Mouse (Mus musculus) forebrain, embryonic 10.5 days (tissue): Measurements from ENCODE around the gene Mturn. TPM values are rescaled to one million over a fixed set of nuclear protein-coding genes. Genes with fewer than 3 reads are reported as not detected.

Experiments
- DNase-seq: peaks from one replicate; pipeline ENCODE4 v3.0.0-alpha.2; 2017; ENCODE audit warnings: low spot score; ENCODE audit errors: extremely low spot score
- H3K27ac ChIP-seq: fragments of 300-500 bp; sonication (generic); 2 replicates; pipeline ENCODE4 v1.5.1; 2016; ENCODE audit warnings: mild to moderate bottlenecking
- H3K27me3 ChIP-seq: fragments of 300-500 bp; sonication (generic); 2 replicates; pipeline ENCODE4 v1.6.1; 2016; ENCODE audit warnings: mild to moderate bottlenecking; ENCODE audit not compliant: poor library complexity, severe bottlenecking
- H3K36me3 ChIP-seq: fragments of 300-500 bp; sonication (generic); replicated peaks from 2 replicates; pipeline ENCODE4 v1.6.1; 2016; ENCODE audit warnings: mild to moderate bottlenecking, moderate library complexity
- H3K4me1 ChIP-seq: fragments of 300-500 bp; sonication (generic); 2 replicates; pipeline ENCODE4 v1.6.1; 2016
- H3K4me3 ChIP-seq: fragments of 300-500 bp; sonication (generic); 2 replicates; pipeline ENCODE4 v1.5.1; 2016; ENCODE audit warnings: mild to moderate bottlenecking, moderate library complexity
- H3K9me3 ChIP-seq: fragments of 300-500 bp; sonication (generic); 2 replicates; pipeline ENCODE4 v1.6.1; 2016; ENCODE audit warnings: mild to moderate bottlenecking, moderate library complexity
- WGBS: fragments of 180-500 bp; shearing (Covaris S2); methylation state at CpG from one replicate; pipeline ENCODE4 v1.1.7; 2016; 5-methylcytosine and 5-hydroxymethylcytosine counted together
- polyA plus RNA-seq: library from polyadenylated mRNA; unstranded; fragments of >200 nt; fragmentation: Nextera tagmentation; extraction: Ambion mirVana; gene quantifications from 2 replicates; pipeline ENCODE4 v1.2.1, GENCODE M21; 2016

The Mturn gene
- polyA plus RNA-seq, 1 experiment from 2014 or later = 10.0 TPM

DNA sequence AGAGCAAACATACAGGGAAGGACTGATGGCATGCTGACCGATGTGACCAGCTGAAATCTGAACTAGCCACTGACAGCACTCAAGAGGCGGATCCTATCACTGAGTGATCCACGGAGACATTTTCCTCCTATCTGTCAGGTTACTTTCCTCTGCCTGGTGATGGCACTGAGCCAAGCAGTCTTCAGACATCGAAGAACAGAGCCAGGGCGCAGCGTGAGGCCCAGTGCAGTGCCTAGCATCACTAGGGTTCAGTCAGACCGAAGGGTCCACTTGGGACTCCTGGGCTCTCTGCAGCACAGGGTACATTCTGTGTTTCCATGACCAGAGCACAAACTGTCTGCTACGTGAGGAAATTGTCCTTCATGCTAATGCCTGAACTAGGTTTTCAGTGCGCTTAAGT, 20.5 kb downstream of the Mturn start:
- peaks cover 48% of the 10 kb centered on the region for H3K4me1 ChIP-seq
- WGBS = 81% methylated on average over 9 of the region's 9 CpGs
- no peak overlapping the region for H3K4me3 ChIP-seq
- no peak overlapping the region for H3K27ac ChIP-seq
- H3K36me3 ChIP-seq = no peaks in the 10 kb centered on the region
- peaks cover 71% of the 10 kb centered on the region for H3K27me3 ChIP-seq
- DNase-seq = no peak
- H3K9me3 ChIP-seq = no peaks in the 10 kb centered on the region

DNA sequence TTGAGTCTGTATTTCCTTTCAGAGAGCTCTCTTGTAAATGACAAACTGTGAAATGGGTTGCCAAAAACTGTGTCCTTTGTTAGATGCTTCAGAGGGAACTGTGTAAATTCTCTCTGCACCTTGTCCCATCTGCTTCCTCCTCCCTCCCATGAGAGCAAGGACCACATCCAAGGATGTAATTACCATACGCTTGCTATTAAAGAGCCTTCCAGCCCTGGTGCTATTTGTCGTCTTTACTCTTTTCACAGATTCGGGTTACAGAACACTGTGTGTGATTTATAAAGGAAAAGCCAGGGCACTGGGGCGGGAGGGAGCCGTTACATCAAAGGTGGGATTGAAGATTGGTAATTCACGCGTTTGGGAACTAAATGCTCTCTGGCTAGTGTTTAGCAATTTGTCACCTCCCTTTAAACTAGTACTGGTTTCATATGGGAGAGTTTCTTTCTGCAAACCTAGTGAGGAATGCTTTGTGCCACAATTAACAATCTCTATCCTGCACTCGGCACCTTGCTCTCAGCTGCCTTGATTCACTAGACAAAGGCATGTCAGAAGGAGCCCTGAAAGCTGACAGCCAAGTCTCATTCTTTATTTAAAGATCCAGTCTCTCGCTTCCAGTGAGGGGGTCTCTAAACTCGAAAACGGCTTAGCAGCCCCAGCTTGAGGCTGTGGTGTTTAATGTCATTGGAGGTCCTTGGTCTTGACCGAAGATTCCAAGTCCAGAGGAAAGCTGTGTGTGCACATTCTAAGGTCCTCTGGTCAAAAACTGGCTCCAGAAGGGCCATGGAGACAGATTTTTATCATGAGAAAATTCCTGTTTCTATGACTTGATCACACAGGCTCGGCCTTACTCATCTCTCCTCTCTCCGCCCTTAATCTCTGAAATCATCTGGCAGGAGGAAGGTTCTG, 22.5 kb downstream of the Mturn start:
- H3K4me1 ChIP-seq = peaks cover 44% of the 10 kb centered on the region
- peaks cover 53% of the 10 kb centered on the region for H3K27me3 ChIP-seq
- no peaks in the 10 kb centered on the region for H3K9me3 ChIP-seq
- 19% methylated on average over 14 of the region's 14 CpGs for whole genome bisulfite sequencing
- peak overlapping the region; percentile 9; the same call in 1 of the 2 replicates for H3K4me3 ChIP-seq
- peak overlapping the region; percentile 70 for H3K27ac ChIP-seq
- no peak for DNase-seq
- H3K36me3 ChIP-seq = no peaks in the 10 kb centered on the region

DNA sequence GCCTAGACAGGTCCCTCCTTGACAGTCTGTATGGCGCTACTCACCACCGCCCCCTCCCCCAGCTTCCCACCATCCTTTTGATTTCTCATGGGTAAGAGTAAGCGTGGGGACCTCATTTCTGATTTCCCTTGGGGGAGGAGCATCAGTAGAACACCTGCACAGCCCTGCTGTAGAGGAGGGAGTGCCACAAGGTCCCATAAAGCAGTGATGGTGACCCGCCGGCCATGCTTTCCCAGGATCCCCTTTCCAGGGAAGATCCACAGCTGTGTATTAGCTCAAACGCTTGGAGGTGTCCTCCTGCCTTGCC, 23.1 kb downstream of the Mturn start:
- no peak overlapping the region for H3K4me3 ChIP-seq
- DNase-seq = no peak
- peaks cover 38% of the 10 kb centered on the region for H3K4me1 ChIP-seq
- H3K27me3 ChIP-seq = peaks cover 52% of the 10 kb centered on the region
- no peaks in the 10 kb centered on the region for H3K9me3 ChIP-seq
- H3K27ac ChIP-seq = peak overlapping the region; percentile 70
- H3K36me3 ChIP-seq = no peaks in the 10 kb centered on the region
- WGBS = 28% methylated on average over 6 of the region's 6 CpGs

DNA sequence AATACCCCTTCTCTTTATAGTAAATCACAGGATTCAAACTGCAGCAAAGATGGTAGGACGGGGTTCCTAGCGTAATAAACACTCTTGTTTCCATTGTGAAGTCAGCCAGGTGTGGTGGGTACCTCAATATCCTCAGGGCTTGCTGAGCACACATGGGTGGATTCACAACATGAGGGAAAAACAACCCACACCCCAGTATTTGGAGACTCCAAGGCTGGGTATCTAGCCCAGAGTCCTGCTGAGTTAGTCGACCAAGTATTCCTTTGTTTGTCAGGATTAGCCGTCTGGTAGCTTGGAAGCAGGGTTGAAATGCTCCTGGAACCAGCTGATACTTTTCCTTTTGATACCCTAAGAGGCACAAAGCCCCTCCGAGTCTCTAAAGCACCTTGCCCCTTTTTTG, 23.4 kb downstream of the Mturn start:
- Histone ChIP-seq H3K27ac (peak overlapping the region; percentile 70), H3K4me1 (peaks cover 34% of the 10 kb centered on the region), H3K4me3 (no peak overlapping the region), H3K36me3 (no peaks in the 10 kb centered on the region), H3K27me3 (peaks cover 51% of the 10 kb centered on the region), H3K9me3 (no peaks in the 10 kb centered on the region)
- DNase-seq = no peak
- WGBS = 12% methylated on average over 5 of the region's 5 CpGs

DNA sequence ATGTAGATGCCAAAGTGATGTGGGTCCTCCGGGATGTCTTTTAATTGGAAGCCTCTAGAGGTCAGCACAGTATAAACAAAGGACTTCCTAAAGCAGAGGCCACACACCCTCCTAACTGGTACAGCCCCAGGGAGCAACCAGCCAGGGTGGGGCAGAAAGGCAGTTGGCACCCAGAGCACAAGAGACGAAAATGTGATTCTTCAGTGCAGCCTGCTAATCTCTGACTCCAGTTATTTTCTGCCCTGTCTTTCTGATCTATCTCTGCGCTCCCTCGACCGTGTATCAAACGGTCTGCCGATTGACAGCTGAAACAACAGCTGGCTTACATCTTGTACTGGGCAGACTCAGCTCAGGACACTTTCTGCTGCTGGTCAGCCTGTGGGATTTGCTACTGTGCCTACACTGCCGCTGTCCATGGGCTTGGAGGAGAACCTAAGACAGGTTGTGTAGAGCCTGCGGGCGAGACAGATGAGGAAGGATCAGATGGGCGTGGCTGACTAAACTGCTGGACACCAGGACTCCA, 24.0 kb downstream of the Mturn start:
- Histone ChIP-seq H3K27ac (peak overlapping the region; percentile 70; the same call in 1 of the 2 replicates), H3K9me3 (peaks cover 5% of the 10 kb centered on the region; the same call in 1 of the 2 replicates), H3K4me1 (peaks cover 33% of the 10 kb centered on the region), H3K4me3 (peak overlapping the region; percentile 24), H3K36me3 (no peaks in the 10 kb centered on the region), H3K27me3 (peaks cover 45% of the 10 kb centered on the region)
- WGBS = 23% methylated on average over 11 of the region's 11 CpGs
- DNase-seq = peak; percentile 37

DNA sequence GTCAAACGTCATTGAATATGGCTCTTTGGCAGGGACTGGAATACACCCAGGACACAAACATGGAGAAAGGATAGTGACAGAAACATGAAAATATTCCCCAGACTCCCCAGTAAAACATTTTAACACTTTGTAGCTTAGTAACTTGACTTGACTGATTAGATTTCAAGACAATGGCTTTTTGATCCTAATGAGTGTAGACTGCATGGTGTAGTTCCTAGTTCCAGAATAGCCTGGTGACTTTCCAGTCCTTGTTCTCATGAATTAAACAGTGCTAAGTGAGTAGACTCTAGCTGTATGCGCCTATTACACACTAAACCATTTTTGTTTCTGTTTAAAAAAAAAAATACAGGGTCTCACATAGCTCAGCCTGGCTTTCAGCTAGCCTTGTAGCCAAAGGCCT, 24.7 kb downstream of the Mturn start:
- no peaks in the 10 kb centered on the region for H3K36me3 ChIP-seq
- H3K4me1 ChIP-seq = peaks cover 33% of the 10 kb centered on the region
- 77% methylated on average over 2 of the region's 2 CpGs for WGBS
- H3K4me3 ChIP-seq = no peak overlapping the region
- H3K27me3 ChIP-seq = peaks cover 38% of the 10 kb centered on the region
- peak overlapping the region; percentile 70; the same call in 1 of the 2 replicates for H3K27ac ChIP-seq
- DNase-seq = no peak
- H3K9me3 ChIP-seq = peaks cover 9% of the 10 kb centered on the region; the same call in 1 of the 2 replicates

DNA sequence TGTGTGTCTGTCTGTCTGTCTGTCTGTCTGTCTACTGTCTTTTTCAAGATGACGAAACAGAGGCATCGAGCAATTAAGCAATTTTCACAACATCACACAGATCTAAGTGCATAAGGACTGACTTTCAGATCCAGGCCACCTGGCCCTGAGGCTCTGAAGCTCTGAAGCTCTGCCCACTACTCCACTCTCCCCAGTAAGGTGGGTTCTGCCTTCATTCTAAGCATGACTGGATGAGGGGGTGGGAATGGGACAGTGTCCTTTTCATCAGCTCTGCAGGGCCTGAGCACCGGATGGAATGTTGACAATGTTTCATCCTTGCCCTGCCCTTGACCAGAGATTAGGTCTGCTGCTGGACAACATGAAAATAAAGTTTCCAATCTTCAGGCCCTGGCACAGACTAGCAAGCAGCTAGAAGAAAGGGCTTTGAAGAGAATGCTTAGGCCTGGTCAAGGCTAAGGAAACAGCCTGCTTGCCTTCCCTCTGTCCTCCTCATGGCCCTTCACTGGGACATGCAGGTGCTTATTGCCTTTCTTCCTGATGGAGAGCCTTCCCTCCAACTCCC, 25.3 kb downstream of the Mturn start:
- no peak for DNase-seq
- H3K4me1 ChIP-seq = peaks cover 33% of the 10 kb centered on the region
- 95% methylated on average over 3 of the region's 3 CpGs for WGBS
- H3K4me3 ChIP-seq = no peak overlapping the region
- peaks cover 9% of the 10 kb centered on the region; the same call in 1 of the 2 replicates for H3K9me3 ChIP-seq
- peaks cover 32% of the 10 kb centered on the region for H3K27me3 ChIP-seq
- no peaks in the 10 kb centered on the region for H3K36me3 ChIP-seq
- H3K27ac ChIP-seq = no peak overlapping the region

DNA sequence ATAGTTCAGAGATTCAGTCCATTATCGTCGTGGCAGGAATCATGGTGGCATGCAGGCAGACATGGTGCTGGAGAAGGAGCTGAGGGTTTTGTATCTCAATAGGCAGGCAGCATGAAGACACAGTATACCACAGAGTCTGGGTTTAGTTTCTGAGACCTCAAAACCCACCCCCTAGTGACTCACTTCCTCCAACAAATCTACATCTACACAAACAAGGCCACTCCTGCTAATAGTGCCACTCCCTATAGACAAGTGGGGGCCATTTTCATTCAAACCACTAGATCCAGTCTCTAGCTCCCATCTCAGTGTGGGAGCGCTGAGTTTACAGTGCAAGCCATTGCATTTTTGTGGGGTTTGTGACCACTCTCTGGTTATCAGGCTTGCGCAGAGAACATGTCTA, 27.2 kb downstream of the Mturn start:
- Histone ChIP-seq H3K9me3 (peaks cover 9% of the 10 kb centered on the region; the same call in 1 of the 2 replicates), H3K4me3 (no peak overlapping the region), H3K27me3 (peaks cover 14% of the 10 kb centered on the region), H3K36me3 (no peaks in the 10 kb centered on the region), H3K27ac (no peak overlapping the region), H3K4me1 (peaks cover 24% of the 10 kb centered on the region)
- 93% methylated on average over 4 of the region's 4 CpGs for WGBS
- no peak for DNase-seq

DNA sequence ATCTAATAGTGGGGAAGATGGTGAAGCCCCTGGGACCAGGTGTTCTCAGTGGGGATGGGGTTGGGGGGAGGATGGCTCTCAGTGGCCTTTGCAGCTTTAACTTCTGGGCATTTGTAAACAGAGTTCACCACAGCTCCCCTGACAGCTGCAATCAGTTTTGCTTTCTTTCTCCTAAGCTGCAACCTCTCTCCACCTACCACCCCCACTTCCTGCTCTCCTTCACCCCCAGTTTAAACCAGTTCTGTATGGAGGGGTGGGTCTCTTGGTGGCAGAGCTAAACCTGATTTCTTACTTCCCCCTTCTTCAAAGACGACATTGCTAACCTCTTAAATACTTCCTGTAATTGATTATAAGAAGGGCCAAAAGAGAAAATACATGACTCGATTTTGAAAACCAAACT, 34.3 kb downstream of the Mturn start:
- Histone ChIP-seq H3K27me3 (no peaks in the 10 kb centered on the region), H3K4me3 (no peak overlapping the region), H3K4me1 (peaks cover 6% of the 10 kb centered on the region), H3K36me3 (no peaks in the 10 kb centered on the region), H3K9me3 (peaks cover 2% of the 10 kb centered on the region; the same call in 1 of the 2 replicates), H3K27ac (no peak overlapping the region)
- 65% methylated on average over 2 of the region's 2 CpGs for WGBS
- no peak for DNase-seq

DNA sequence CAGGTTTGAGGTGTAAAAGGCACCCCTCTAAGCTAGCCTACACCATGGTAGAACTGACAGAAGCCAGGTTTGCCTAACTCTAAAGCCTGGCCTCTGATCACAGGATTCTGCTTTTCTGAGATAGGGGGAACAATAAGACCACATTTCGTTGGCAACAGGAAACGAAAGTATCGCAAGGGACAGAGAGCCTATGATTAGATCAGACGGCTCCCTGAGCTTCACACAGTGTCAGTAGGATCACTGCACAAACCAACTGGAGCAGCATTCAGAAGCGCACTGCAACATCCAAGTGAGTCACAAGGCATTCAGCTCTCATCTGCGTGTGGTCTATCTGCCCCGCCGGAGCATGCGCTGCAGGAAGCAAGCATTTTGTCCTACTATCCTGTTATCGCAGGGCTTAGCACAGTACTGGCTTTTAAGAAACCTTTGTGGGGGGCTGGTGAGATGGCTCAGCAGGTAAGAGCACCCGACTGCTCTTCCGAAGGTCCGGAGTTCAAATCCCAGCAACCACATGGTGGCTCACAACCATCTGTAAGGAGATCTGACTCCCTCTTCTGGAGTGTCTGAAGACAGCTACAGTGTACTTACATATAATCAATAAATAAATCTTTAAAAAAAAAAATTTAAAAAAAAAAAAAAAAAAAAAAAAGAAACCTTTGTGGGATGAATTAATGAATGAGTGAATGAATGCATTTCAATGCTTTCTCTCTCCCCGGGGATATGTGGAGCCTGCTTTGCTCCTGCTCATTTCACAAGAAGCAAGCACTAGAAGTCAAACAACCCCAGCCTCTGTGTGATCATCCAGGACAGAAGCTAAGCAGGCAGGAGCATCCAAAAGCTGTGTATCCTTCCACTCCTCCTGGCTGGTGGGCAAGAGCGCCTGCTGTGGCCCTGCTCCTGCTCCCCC, 37.6 kb downstream of the Mturn start:
- Histone ChIP-seq H3K36me3 (no peaks in the 10 kb centered on the region), H3K27me3 (no peaks in the 10 kb centered on the region), H3K4me1 (peaks cover 6% of the 10 kb centered on the region), H3K4me3 (no peak overlapping the region), H3K9me3 (no peaks in the 10 kb centered on the region), H3K27ac (no peak overlapping the region)
- 86% methylated on average over 14 of the region's 15 CpGs for WGBS
- no peak for DNase-seq

DNA sequence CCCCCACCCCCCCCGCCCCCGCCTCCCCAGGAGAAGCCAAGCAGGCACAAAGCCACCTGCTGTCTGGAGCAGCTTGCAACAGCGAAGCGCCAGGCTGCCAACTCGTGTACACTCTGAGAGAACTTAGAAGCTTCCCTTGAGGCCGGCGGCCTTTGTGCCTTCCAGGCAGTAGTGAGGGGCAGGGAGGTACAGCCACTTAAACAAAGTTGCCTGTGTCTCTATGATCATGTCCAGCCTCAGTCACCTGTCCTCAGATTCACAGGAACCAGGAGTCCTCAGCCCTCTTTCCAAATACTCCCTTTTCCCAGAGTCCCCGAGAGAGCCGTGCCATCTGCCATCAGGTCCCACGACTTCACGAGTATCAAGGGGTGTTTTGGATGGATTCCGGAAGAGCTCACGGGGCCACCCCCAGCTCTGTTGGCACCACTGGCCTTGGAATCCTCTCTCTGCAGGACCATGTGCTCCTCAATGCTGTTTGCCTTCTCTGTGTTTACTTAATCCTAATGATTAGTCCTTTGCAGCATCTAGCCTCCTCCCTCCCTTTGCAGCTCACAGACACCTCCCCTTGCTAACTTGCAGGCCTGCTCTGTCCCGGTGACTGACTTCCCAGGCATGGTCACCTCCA, 38.4 kb downstream of the Mturn start:
- peaks cover 6% of the 10 kb centered on the region for H3K4me1 ChIP-seq
- H3K36me3 ChIP-seq = no peaks in the 10 kb centered on the region
- DNase-seq = no peak
- H3K27ac ChIP-seq = no peak overlapping the region
- 41% methylated on average over 13 of the region's 14 CpGs for WGBS
- H3K9me3 ChIP-seq = no peaks in the 10 kb centered on the region
- no peak overlapping the region for H3K4me3 ChIP-seq
- no peaks in the 10 kb centered on the region for H3K27me3 ChIP-seq
